In the genomic region with DNA sequence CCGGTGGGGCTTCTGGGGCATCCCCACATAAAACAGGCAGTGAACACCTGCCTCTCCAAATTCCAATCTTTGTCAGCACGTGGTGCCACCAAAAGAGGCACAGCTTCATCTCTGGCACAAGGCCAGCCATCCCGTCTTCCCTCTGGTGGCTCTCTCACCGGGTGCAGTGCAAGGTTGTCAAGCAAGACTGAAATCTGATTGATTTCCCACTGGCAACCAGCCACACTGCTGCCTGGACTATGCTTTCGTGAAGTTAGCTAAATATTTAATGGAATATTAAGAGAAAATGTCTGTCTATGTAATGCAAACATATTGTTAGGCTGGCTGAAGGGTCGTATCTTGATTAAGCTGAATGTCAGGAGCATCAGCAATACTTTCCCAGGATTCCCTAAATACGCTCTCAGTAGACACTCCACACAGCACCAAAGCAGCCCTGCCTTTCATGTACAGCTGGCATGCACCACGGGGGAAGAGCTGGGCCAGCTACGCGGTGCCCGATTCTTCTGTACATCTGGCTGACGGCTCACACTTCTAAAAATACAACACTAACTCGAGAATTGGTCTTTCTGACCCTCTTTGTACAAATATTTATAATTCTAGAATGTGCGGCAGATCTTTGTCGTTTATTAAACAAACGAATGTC, we compare ENCODE assay signal across 12 mouse cellular contexts.
A peak's percentile ranks its signal among the peaks of the same experiment; 100 is the strongest.
DNase-seq lines count a peak whose midpoint lies in the region; ATAC-seq lines count a peak whose summit lies in the region.
"Had no signal": no experiment of that assay in that cellular context is flagged by ENCODE, and none has a peak within 500 bp of the region (broad histone marks: within the 10 kb centered on the region; RNA-seq: fewer than 3 reads in every experiment).

No protein-coding gene starts in this region.

- DNase-seq in forebrain, embryonic 11.5 days (ENCODE audit: low spot score), result no peak
- DNase-seq in midbrain, embryonic 14.5 days, result peak; percentile 76
- no peak for DNase-seq in midbrain, embryonic 10.5 days (ENCODE audit: low spot score)
- DNase-seq in cerebellum, postnatal 25 days, result peak; percentile 29 to 59
- peak; percentile 18 for DNase-seq in lung, postnatal 14 days
- no peak for DNase-seq in spleen, adult 18-20 months
- DNase-seq in left cerebral cortex, postnatal 36 days (ENCODE audit: low spot score in 2 of 2), result no peak
- DNase-seq: adrenal gland, postnatal 36 days; kidney, postnatal 25 days; thymus, postnatal 4 days had no signal

- no peak overlapping the region for H3K4me3 ChIP-seq in forebrain, embryonic 13.5 days
- no peak overlapping the region for H3K4me3 ChIP-seq in forebrain, embryonic 11.5 days (ENCODE audit: low read depth, low read length)
- H3K4me3 ChIP-seq in midbrain, embryonic 14.5 days (replicated peaks; ENCODE audit: low read depth, low read length), result no peak overlapping the region
- H3K4me3 ChIP-seq in midbrain, embryonic 10.5 days, result no peak overlapping the region
- H3K4me3 ChIP-seq: liver, embryonic 15.5 days had no signal

- 54% methylated on average over 16 of the region's 16 CpGs for whole genome bisulfite sequencing in forebrain, embryonic 13.5 days
- WGBS in forebrain, embryonic 11.5 days, result 87% methylated on average over 16 of the region's 16 CpGs
- WGBS in midbrain, embryonic 14.5 days, result 52% methylated on average over 16 of the region's 16 CpGs
- 91% methylated on average over 16 of the region's 16 CpGs for WGBS in midbrain, embryonic 10.5 days

- no peaks in the 10 kb centered on the region for H3K36me3 ChIP-seq in forebrain, embryonic 13.5 days (ENCODE audit: poor library complexity, severe bottlenecking)
- no peaks in the 10 kb centered on the region for H3K36me3 ChIP-seq in forebrain, embryonic 11.5 days (ENCODE audit: control insufficient read depth, insufficient read depth, low read length)
- no peaks in the 10 kb centered on the region for H3K36me3 ChIP-seq in midbrain, embryonic 14.5 days (ENCODE audit: control insufficient read depth, insufficient read depth, low read length)
- no peaks in the 10 kb centered on the region for H3K36me3 ChIP-seq in midbrain, embryonic 10.5 days
- H3K36me3 ChIP-seq: liver, embryonic 15.5 days had no signal

- no peak overlapping the region; the same call in 1 of the 2 replicates for H3K4me2 ChIP-seq in forebrain, embryonic 13.5 days
- H3K4me2 ChIP-seq in forebrain, embryonic 11.5 days (ENCODE audit: low read depth, low read length, severe bottlenecking), result no peak overlapping the region
- H3K4me2 ChIP-seq in midbrain, embryonic 14.5 days (ENCODE audit: low read length), result no peak overlapping the region
- H3K4me2 ChIP-seq: liver, embryonic 15.5 days had no signal

- intact Hi-C loops in left cerebral cortex, postnatal 36 days (cut with DNase I), result no loop called here

- H3K4me1 ChIP-seq in forebrain, embryonic 13.5 days, result peaks cover 32% of the 10 kb centered on the region
- H3K4me1 ChIP-seq in forebrain, embryonic 11.5 days (replicated peaks; ENCODE audit: control insufficient read depth, insufficient read depth, low read length), result peaks cover 6% of the 10 kb centered on the region; the same call in 1 of the 2 replicates
- H3K4me1 ChIP-seq in midbrain, embryonic 14.5 days (ENCODE audit: control insufficient read depth, insufficient read depth, low read length), result peaks cover 26% of the 10 kb centered on the region
- peaks cover 35% of the 10 kb centered on the region for H3K4me1 ChIP-seq in midbrain, embryonic 10.5 days

- ATAC-seq in forebrain, embryonic 13.5 days, result peak; percentile 56
- ATAC-seq in forebrain, embryonic 11.5 days (replicated peaks; ENCODE audit: low FRiP score), result no peak
- ATAC-seq in midbrain, embryonic 14.5 days (ENCODE audit: low FRiP score, low TSS enrichment), result no peak; the same call in 1 of the 2 replicates

- H3K9ac ChIP-seq in forebrain, embryonic 13.5 days, result no peak overlapping the region
- H3K9ac ChIP-seq in forebrain, embryonic 11.5 days (ENCODE audit: low read length), result no peak overlapping the region
- no peak overlapping the region for H3K9ac ChIP-seq in midbrain, embryonic 14.5 days (replicated peaks; ENCODE audit: low read length)
- H3K9ac ChIP-seq: liver, embryonic 15.5 days had no signal

- H3K27ac ChIP-seq in forebrain, embryonic 13.5 days, result peak overlapping the region; percentile 59
- H3K27ac ChIP-seq in forebrain, embryonic 11.5 days (ENCODE audit: low read depth, low read length), result no peak overlapping the region
- H3K27ac ChIP-seq in midbrain, embryonic 14.5 days (replicated peaks; ENCODE audit: low read depth, low read length), result no peak overlapping the region; the same call in 1 of the 2 replicates
- no peak overlapping the region for H3K27ac ChIP-seq in midbrain, embryonic 10.5 days (replicated peaks)
- H3K27ac ChIP-seq: liver, embryonic 15.5 days had no signal

- no peaks in the 10 kb centered on the region for H3K9me3 ChIP-seq in forebrain, embryonic 13.5 days (replicated peaks)
- no peaks in the 10 kb centered on the region for H3K9me3 ChIP-seq in forebrain, embryonic 11.5 days (ENCODE audit: control insufficient read depth, low read length)
- H3K9me3 ChIP-seq in midbrain, embryonic 14.5 days (ENCODE audit: control insufficient read depth, low read length), result no peaks in the 10 kb centered on the region
- H3K9me3 ChIP-seq in midbrain, embryonic 10.5 days (replicated peaks), result no peaks in the 10 kb centered on the region
- H3K9me3 ChIP-seq: liver, embryonic 15.5 days had no signal

- H3K27me3 ChIP-seq in forebrain, embryonic 13.5 days, result peaks cover 8% of the 10 kb centered on the region
- peaks cover 8% of the 10 kb centered on the region for H3K27me3 ChIP-seq in forebrain, embryonic 11.5 days (ENCODE audit: control insufficient read depth, insufficient read depth, low read length)
- H3K27me3 ChIP-seq in midbrain, embryonic 14.5 days (ENCODE audit: control insufficient read depth, insufficient read depth, low read length), result no peaks in the 10 kb centered on the region
- H3K27me3 ChIP-seq in midbrain, embryonic 10.5 days (ENCODE audit: low read depth, poor library complexity, severe bottlenecking), result peaks cover 3% of the 10 kb centered on the region; the same call in 1 of the 2 replicates
- H3K27me3 ChIP-seq: liver, embryonic 15.5 days had no signal

Comparison
In these comparisons a context has a peak if more than half of its experiments do, and no peak if none do; other contexts are left out.
1. DNase-seq: peak in midbrain, embryonic 14.5 days (single experiment), cerebellum, postnatal 25 days (2 of 2) and lung, postnatal 14 days (single experiment); none in forebrain, embryonic 11.5 days (single experiment), midbrain, embryonic 10.5 days (single experiment), spleen, adult 18-20 months (0 of 2) and left cerebral cortex, postnatal 36 days (0 of 2).